Mouse (Mus musculus): ENCODE data around the gene 4932438A13Rik. TPM values are rescaled to one million over a fixed set of nuclear protein-coding genes. Genes with fewer than 3 reads are reported as not detected.

Gene 4932438A13Rik
- 1.1 TPM in 1 of 2 replicates, not detected in the other for polyA plus RNA-seq (2012; ENCODE audit: insufficient read depth, low replicate concordance)

DNA sequence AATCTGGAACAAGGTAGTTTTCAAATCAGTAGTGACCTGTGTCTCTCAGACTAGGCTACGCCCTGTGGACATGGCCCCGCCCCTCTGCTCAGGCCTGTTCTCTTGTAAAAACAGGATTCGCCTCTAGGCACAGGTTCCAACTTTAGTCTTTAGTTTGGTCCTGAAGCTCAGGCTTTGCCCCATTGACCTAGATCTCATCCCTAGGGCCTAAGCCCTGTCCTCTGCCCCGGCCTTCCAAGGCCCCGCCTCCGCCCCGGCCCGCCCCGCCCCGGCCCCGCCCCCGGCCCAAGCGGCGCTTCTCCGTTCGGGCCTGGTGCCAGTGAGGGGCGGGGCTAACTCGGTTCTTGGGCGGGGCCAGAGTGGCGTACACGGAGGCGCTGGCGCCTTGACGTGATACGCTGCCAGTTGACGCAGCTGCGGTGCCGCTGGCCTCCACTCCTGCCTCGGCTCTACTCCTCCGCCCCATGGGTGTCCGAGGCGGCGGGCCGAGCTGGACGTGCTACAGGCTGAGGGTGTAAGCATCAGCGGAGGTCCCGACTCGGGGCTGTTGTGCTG, at the start of gene 4932438A13Rik:
Gene 4932438A13Rik (plus strand): TSS at position 384 of the 555 bp plus-strand sequence.
- Histone ChIP-seq H3K4me3 (replicated peaks) (peak within 1 kb of the TSS; percentile 99), H3K4me1 (peaks cover 46% of the 10 kb centered on the region), H3K9me3 (no peaks in the 10 kb centered on the region), H3K36me3 (replicated peaks; ENCODE audit: low read length) (peaks cover 34% of the 10 kb centered on the region), H3K27me3 (replicated peaks) (no peaks in the 10 kb centered on the region)
- TF ChIP-seq FLI1 (IDR thresholded peaks at IDR 0.05; ENCODE audit: low read length) (no peak), GATA1 (IDR thresholded peaks at IDR 0.05; ENCODE audit: borderline replicate concordance, low read length) (no peak)

DNA sequence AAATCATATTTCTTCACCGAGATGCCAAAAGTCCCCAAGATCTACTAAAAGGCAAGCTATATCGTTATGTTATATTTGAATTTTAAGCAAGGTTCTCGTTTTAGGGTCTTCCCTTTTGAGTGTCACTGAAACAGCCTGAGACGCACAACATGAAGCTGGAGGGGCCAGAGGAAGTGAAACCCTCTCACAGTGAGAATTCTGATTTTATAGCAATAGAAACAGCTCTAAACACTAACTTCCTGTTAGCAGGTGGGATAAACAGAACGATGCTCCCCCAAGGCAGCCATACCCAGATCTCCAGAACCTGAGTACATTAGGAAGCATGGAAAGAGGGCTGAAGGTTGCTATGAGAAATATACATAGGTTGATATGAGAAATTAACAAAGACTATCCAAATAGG, 46.3 kb upstream of the 4932438A13Rik start:
- Histone ChIP-seq H3K27me3 (replicated peaks) (no peaks in the 10 kb centered on the region), H3K36me3 (replicated peaks; ENCODE audit: low read length) (no peaks in the 10 kb centered on the region), H3K9me3 (peaks cover 15% of the 10 kb centered on the region), H3K4me3 (replicated peaks) (no peak overlapping the region), H3K4me1 (peaks cover 17% of the 10 kb centered on the region)
- TF ChIP-seq GATA1 (IDR thresholded peaks at IDR 0.05; ENCODE audit: borderline replicate concordance, low read length) (no peak), FLI1 (IDR thresholded peaks at IDR 0.05; ENCODE audit: low read length) (no peak)

DNA sequence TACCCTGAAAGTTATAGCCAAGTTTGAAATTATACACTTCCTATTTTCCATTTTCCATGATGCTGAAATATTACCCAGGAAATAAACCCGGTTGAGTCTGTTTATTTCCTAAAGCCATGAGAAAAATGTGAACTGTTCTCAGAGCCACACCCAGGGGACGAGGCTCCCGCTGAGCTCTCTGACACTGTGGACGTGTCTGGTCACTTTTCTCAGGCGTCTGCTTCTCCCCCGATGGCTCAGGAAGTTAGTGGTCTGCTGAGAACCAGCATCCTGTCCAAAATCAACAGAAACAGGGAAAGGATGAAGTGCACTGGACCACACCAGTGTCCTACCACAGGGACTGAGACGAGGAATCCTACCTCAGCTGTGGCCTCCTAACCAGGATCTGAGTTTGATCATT, 43.5 kb upstream of the 4932438A13Rik start:
- Histone ChIP-seq H3K4me1 (peaks cover 33% of the 10 kb centered on the region), H3K27me3 (replicated peaks) (no peaks in the 10 kb centered on the region), H3K36me3 (replicated peaks; ENCODE audit: low read length) (no peaks in the 10 kb centered on the region), H3K9me3 (peaks cover 4% of the 10 kb centered on the region), H3K4me3 (replicated peaks) (no peak overlapping the region)
- no peak for TF ChIP-seq GATA1 (IDR thresholded peaks at IDR 0.05; ENCODE audit: borderline replicate concordance, low read length)
- TF ChIP-seq FLI1 (IDR thresholded peaks at IDR 0.05; ENCODE audit: low read length) = no peak

DNA sequence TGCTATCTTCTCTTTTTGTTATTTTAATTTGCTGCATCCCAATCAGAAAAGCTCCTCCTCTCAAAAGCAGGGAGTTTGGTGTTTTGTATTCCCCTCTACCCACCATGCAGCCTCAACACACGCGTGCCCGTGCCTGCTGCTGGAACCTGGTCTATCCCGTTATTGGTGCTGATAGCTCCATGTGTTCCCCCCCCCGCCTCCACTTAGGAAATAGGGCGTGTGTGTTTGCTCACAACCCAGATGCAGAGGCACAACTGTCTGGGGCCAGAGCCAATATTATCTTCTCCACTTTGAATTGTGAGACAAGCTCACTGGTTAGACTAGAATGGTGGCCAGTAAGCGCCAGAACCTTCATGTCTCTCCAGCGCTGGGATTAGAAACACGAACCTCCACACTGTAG, 41.9 kb upstream of the 4932438A13Rik start:
- peaks cover 2% of the 10 kb centered on the region for H3K27me3 ChIP-seq (replicated peaks)
- H3K4me1 ChIP-seq = peaks cover 31% of the 10 kb centered on the region
- TF ChIP-seq GATA1 (IDR thresholded peaks at IDR 0.05; ENCODE audit: borderline replicate concordance, low read length) = no peak
- TF ChIP-seq FLI1 (IDR thresholded peaks at IDR 0.05; ENCODE audit: low read length) = no peak
- no peaks in the 10 kb centered on the region for H3K36me3 ChIP-seq (replicated peaks; ENCODE audit: low read length)
- no peaks in the 10 kb centered on the region for H3K9me3 ChIP-seq
- no peak overlapping the region for H3K4me3 ChIP-seq (replicated peaks)

DNA sequence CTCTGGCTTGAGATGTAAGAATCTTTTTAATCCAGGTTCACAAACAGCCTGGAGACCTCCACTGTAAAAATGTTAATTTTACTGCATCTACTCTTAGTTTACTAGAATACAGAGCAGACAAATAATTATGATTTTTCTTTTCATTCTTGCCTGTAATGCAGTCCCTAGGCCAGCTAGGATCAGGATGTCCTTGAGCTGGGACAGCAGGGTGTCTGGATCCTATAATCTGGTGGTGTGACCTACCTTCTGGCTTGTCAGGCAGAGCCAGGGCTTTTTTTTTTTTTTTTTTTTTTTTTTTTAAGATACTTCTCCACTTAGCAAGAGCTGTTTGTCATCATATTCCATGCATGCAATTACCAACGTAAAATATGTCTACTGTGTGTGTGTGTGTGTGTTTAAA, 37.8 kb upstream of the 4932438A13Rik start:
- no peak overlapping the region for H3K4me3 ChIP-seq (replicated peaks)
- no peaks in the 10 kb centered on the region for H3K9me3 ChIP-seq
- H3K4me1 ChIP-seq = peaks cover 25% of the 10 kb centered on the region
- H3K27me3 ChIP-seq (replicated peaks) = peaks cover 5% of the 10 kb centered on the region
- TF ChIP-seq FLI1 (IDR thresholded peaks at IDR 0.05; ENCODE audit: low read length) = no peak
- no peak for TF ChIP-seq GATA1 (IDR thresholded peaks at IDR 0.05; ENCODE audit: borderline replicate concordance, low read length)
- no peaks in the 10 kb centered on the region for H3K36me3 ChIP-seq (replicated peaks; ENCODE audit: low read length)

DNA sequence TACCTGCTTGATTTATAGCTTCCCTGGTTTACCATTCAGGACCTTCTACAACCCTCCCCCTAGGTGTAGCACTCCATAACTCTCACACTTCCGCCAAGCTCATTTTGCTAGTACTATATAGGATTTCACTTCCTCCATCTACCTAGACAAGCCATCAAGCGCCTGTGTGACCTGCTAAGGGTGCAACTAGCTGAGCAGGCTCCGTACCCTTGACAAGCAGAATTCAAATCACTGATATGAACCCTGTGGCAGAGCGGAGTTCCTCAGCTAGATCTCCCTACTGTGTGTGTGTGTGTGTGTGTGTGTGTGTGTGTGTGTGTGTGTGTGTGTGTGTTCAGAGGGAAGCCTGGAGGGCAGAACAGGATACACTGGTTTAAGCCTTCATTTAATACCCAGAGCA, 37.4 kb upstream of the 4932438A13Rik start:
- Histone ChIP-seq H3K4me3 (replicated peaks) (no peak overlapping the region), H3K36me3 (replicated peaks; ENCODE audit: low read length) (no peaks in the 10 kb centered on the region), H3K9me3 (no peaks in the 10 kb centered on the region), H3K4me1 (peaks cover 25% of the 10 kb centered on the region), H3K27me3 (replicated peaks) (peaks cover 5% of the 10 kb centered on the region)
- TF ChIP-seq FLI1 (IDR thresholded peaks at IDR 0.05; ENCODE audit: low read length) (no peak), GATA1 (IDR thresholded peaks at IDR 0.05; ENCODE audit: borderline replicate concordance, low read length) (no peak)

DNA sequence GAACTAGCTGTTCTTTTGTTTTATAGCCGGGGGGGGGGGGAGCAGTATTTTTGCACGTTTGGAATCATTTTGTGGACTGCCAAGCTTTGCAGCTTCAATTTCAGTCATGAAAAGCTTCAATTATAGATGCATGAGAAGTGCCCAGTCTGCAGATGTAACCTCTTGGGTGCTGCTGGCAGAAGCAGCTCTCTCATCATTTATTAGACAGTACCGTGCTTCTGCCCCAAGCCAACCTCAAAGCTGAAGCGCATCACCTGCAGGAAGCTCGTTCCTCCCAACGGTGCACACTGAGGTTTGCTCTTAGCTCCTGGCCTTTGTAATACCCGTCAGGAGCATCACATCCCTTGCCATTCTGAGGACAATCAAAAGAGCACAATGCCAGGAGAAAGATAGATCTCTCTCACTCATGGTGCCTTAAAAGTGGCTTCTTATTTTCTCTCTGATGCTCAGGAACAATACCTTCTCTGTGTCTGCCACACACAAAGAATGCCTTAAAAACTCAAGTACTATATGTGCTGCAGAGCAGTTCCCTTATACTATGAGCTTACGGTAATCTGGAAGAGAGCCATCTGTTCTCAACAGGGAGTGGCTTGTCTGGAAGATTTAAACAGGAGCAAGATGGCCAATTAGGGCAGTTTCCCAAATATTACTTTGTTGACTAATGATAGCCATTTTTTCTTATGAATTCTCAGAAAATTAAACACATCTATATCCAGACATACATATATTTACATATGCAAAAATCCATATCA, 35.5 kb upstream of the 4932438A13Rik start:
- Histone ChIP-seq H3K4me3 (replicated peaks) (no peak overlapping the region), H3K4me1 (peaks cover 42% of the 10 kb centered on the region), H3K27me3 (replicated peaks) (peaks cover 5% of the 10 kb centered on the region), H3K9me3 (no peaks in the 10 kb centered on the region), H3K36me3 (replicated peaks; ENCODE audit: low read length) (no peaks in the 10 kb centered on the region)
- TF ChIP-seq GATA1 (IDR thresholded peaks at IDR 0.05; ENCODE audit: borderline replicate concordance, low read length) (no peak), FLI1 (IDR thresholded peaks at IDR 0.05; ENCODE audit: low read length) (no peak)

DNA sequence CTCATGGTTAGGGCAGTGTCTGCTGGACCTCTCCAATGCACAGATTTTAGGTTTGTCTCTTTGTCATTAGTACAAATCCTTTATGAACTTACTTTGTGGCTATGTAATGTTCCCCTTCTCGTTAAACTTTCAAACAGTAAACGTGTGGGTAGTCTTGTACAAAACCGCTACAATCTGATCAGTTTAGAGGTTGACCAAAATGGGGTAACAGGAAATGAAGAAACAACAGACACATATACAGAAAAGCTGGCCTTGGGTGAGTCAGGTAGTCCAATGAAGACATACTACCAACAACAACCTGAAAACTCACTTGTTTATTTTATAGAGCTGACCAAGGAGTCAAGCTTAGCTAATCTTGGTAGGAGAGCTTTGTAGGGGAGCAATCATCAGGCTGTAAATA, 32.7 kb upstream of the 4932438A13Rik start:
- H3K4me1 ChIP-seq = peaks cover 50% of the 10 kb centered on the region
- H3K9me3 ChIP-seq = no peaks in the 10 kb centered on the region
- H3K36me3 ChIP-seq (replicated peaks; ENCODE audit: low read length) = no peaks in the 10 kb centered on the region
- peaks cover 5% of the 10 kb centered on the region for H3K27me3 ChIP-seq (replicated peaks)
- TF ChIP-seq FLI1 (IDR thresholded peaks at IDR 0.05; ENCODE audit: low read length) (no peak), GATA1 (IDR thresholded peaks at IDR 0.05; ENCODE audit: borderline replicate concordance, low read length) (no peak)
- no peak overlapping the region for H3K4me3 ChIP-seq (replicated peaks)

DNA sequence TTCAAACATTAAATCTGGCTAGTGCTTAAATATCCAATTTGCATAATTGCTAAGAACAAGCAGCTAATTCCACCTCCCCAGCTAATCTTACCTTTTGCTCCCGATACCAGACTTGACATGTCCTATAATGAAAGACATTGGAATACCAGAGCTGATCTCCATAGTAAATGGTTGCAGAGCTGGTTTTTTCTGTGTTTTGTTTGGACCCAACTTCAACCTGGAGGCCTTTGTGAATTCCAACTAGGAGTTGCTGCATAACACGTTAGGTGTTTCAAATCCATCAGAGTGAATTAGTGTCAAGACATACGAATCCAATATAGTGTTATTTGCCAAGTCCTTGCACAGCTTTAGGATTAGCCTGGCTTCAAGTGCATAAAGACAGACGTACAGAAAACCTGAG, 28.5 kb upstream of the 4932438A13Rik start:
- Histone ChIP-seq H3K27me3 (replicated peaks) (no peaks in the 10 kb centered on the region), H3K4me3 (replicated peaks) (no peak overlapping the region), H3K9me3 (no peaks in the 10 kb centered on the region), H3K36me3 (replicated peaks; ENCODE audit: low read length) (no peaks in the 10 kb centered on the region), H3K4me1 (peaks cover 79% of the 10 kb centered on the region)
- no peak for TF ChIP-seq GATA1 (IDR thresholded peaks at IDR 0.05; ENCODE audit: borderline replicate concordance, low read length)
- TF ChIP-seq FLI1 (IDR thresholded peaks at IDR 0.05; ENCODE audit: low read length) = no peak

DNA sequence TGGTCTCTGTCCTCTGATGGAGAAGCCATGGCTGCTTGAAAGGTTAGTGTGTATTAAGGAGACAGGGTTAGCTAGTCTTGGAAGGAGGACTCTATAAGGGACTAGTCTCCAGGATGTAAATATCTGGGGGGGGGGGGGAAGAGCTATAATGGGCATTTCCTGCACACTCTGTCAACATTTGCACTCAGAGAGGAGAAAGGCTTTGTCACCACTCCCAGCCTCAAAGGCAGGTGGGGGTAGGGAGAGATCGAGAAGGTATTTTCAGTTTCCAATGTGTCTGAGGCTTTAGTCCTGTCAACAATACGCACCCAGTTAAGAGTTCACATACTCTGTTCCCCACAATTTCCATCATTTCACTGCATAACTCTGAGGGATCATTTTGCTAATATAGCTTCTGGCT, 28.1 kb upstream of the 4932438A13Rik start:
- Histone ChIP-seq H3K4me3 (replicated peaks) (no peak overlapping the region), H3K9me3 (no peaks in the 10 kb centered on the region), H3K4me1 (peaks cover 80% of the 10 kb centered on the region), H3K36me3 (replicated peaks; ENCODE audit: low read length) (no peaks in the 10 kb centered on the region), H3K27me3 (replicated peaks) (peaks cover under 1% of the 10 kb centered on the region)
- TF ChIP-seq FLI1 (IDR thresholded peaks at IDR 0.05; ENCODE audit: low read length) (no peak), GATA1 (IDR thresholded peaks at IDR 0.05; ENCODE audit: borderline replicate concordance, low read length) (no peak)

All from megakaryocyte, embryonic 14.5 days (primary cell).